Mouse (Mus musculus) forebrain, embryonic 16.5 days (tissue): ENCODE data around the gene Tmem236. TPM values are rescaled to one million over a fixed set of nuclear protein-coding genes. Genes with fewer than 3 reads are reported as not detected.
"Not testable (repeated sequence)": the region's sequence is repeated elsewhere in the genome, so short reads cannot be mapped to it uniquely, and the experiment has no call there.

Source experiments
- ATAC-seq: fragments of 200-750 bp; cut with Nextera tagmentation; 2 replicates; pipeline ENCODE4 v1.8.0; 2017; ENCODE audit warnings: mild to moderate bottlenecking, moderate library complexity
- H3K27ac ChIP-seq: fragments of 300-500 bp; sonication (generic); 2 replicates; pipeline ENCODE4 v1.5.1; 2014; ENCODE audit warnings: low read length, control low read depth
- H3K27me3 ChIP-seq: fragments of 300-500 bp; sonication (generic); replicated peaks from 2 replicates; pipeline ENCODE4 v1.6.1; 2014; ENCODE audit warnings: low read length; ENCODE audit not compliant: control insufficient read depth, insufficient read depth
- H3K36me3 ChIP-seq: fragments of 300-500 bp; sonication (generic); 2 replicates; pipeline ENCODE4 v1.6.1; 2014; ENCODE audit not compliant: control insufficient read depth, insufficient read depth
- H3K4me1 ChIP-seq: fragments of 300-500 bp; sonication (generic); replicated peaks from 2 replicates; pipeline ENCODE4 v1.6.1; 2014; ENCODE audit warnings: low read length; ENCODE audit not compliant: control insufficient read depth, insufficient read depth
- H3K4me2 ChIP-seq: fragments of 300-500 bp; sonication (generic); 2 replicates; pipeline ENCODE4 v1.6.1; 2014; ENCODE audit warnings: mild to moderate bottlenecking, low read length, control low read depth
- H3K4me3 ChIP-seq: fragments of 300-500 bp; sonication (generic); replicated peaks from 2 replicates; pipeline ENCODE4 v1.5.1; 2014; ENCODE audit warnings: mild to moderate bottlenecking, low read length, control low read depth
- H3K9ac ChIP-seq: fragments of 300-500 bp; sonication (generic); replicated peaks from 2 replicates; pipeline ENCODE4 v1.6.1; 2014; ENCODE audit warnings: low read depth, low read length, control low read depth
- H3K9me3 ChIP-seq: fragments of 300-500 bp; sonication (generic); 2 replicates; pipeline ENCODE4 v1.6.1; 2016; ENCODE audit warnings: low read length; ENCODE audit not compliant: control insufficient read depth
- WGBS: fragments of 180-500 bp; shearing (Covaris S2); extraction: QIAGEN DNeasy Blood & Tissue Kit; methylation state at CpG from one replicate; pipeline ENCODE4 v1.1.7; 2014; 5-methylcytosine and 5-hydroxymethylcytosine counted together
- polyA plus RNA-seq: library from polyadenylated mRNA; unstranded; fragments of >200 nt; fragmentation: Nextera tagmentation; extraction: Ambion mirVana; gene quantifications from 2 replicates; pipeline ENCODE4 v1.2.1, GENCODE M21; 2015

Tmem236 gene
- polyA plus RNA-seq, 1 experiment from 2014 or later: 0.09 TPM

DNA sequence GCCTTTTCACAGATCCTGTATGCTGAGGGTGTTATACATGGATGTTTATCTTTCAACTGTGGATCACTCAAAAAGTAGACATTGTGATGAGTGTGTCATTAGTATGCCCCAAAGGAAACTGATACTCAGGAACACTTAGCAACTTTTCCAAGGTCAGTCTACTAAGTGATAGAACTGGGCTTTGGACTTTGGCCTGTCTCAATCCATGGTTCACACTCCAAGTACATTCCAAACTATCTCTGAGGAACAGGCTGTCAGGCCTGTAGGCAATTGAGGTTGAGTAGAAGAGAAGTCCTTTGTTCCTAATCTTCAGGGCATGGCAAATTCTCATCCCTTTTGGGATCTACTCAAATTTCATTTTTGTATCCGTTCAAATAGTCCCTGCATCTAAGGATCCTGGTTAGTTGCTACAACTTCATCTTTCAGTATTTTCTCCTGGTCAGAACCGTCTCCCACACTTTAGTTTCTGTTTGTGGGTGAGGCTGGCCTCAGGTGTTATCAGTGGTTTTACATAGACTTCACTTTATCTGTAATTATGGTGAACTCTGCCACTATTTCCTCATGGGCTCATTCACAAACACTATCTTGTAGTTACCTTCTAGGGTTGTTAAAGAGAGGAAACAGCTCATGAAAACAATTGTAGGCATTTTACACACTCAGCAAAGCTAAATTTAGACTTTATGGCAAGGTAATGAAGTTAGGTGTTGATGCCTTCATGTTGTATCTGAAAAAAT is 2.3 kb downstream of the Tmem236 start:
- Histone ChIP-seq H3K9ac (no peak overlapping the region), H3K36me3 (no peaks in the 10 kb centered on the region), H3K27me3 (no peaks in the 10 kb centered on the region), H3K4me1 (no peaks in the 10 kb centered on the region), H3K4me3 (no peak overlapping the region), H3K27ac (no peak overlapping the region), H3K4me2 (no peak overlapping the region), H3K9me3 (no peaks in the 10 kb centered on the region)
- WGBS: 86% methylated on average over 2 of the region's 2 CpGs
- no peak for ATAC-seq

DNA sequence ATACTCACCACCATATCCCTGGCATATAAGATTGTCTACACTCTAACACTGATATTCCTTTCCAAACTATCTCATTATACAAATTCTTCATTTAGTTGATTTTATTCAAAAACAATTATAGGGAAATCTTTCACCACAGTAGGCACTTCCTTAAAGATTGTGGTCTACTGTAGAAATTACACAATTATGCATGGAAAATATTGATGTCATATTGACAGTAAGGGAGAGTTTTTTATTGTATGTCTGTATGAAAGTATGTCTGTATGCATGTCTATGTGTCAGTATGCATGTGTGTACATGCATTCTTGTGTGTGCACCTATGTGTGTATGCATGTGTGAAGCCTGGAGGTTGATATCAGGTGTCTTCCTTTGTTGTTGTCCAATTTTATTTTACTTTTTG is 10.1 kb downstream of the Tmem236 start:
- no peak overlapping the region for H3K4me3 ChIP-seq
- no peaks in the 10 kb centered on the region for H3K36me3 ChIP-seq
- H3K4me2 ChIP-seq: no peak overlapping the region
- no peak for ATAC-seq
- no peak overlapping the region for H3K9ac ChIP-seq
- H3K4me1 ChIP-seq: no peaks in the 10 kb centered on the region
- H3K27ac ChIP-seq: no peak overlapping the region
- H3K9me3 ChIP-seq: no peaks in the 10 kb centered on the region
- H3K27me3 ChIP-seq: no peaks in the 10 kb centered on the region

DNA sequence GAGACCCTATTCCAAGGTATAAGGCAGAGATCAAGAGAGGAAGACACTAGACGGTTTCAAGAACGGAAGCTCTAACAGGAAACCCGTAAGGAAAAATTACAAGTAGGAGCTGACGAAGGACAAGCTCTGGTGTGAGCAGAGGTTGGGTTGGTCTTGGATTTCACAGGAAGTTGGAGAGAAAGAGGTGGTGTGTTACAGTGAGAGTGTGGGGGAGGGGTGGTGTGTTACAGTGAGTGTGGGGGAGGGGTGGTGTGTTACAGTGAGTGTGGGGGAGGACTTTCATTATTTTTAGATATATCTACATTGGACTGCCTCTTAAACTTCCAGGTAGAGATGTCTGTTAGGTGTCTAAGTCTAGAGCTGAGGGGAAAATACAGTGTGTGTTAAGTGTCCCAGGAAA is 16.4 kb downstream of the Tmem236 start:
- no peak for ATAC-seq
- Histone ChIP-seq H3K9me3 (no peaks in the 10 kb centered on the region), H3K4me3 (no peak overlapping the region), H3K27me3 (no peaks in the 10 kb centered on the region), H3K36me3 (no peaks in the 10 kb centered on the region), H3K4me1 (no peaks in the 10 kb centered on the region), H3K4me2 (no peak overlapping the region), H3K9ac (no peak overlapping the region), H3K27ac (no peak overlapping the region)
- 87% methylated on average over 4 of the region's 4 CpGs for WGBS

DNA sequence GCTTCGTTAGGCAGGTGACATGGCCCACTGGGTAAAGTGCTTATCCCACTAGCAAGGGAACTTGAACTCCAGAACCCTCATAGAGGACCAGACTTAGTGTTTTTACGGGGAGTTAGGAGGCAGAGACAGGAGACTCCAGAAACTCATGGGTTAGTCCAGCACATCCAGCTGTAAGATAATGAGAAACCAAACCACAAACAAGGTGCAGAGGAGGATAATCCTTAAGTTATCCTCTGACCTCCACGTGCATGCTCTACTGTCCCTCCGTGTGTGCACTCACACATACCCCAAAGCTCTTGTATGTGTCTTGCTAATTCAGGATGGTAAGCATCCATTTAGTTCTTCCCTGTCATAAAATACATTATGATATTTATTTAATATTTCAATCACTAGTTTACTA is 17.3 kb downstream of the Tmem236 start:
- Histone ChIP-seq H3K4me1 (no peaks in the 10 kb centered on the region), H3K4me2 (no peak overlapping the region), H3K9me3 (no peaks in the 10 kb centered on the region), H3K9ac (no peak overlapping the region), H3K4me3 (no peak overlapping the region), H3K27ac (no peak overlapping the region), H3K27me3 (no peaks in the 10 kb centered on the region), H3K36me3 (no peaks in the 10 kb centered on the region)
- 87% methylated on average over 4 of the region's 4 CpGs for WGBS
- no peak for ATAC-seq

DNA sequence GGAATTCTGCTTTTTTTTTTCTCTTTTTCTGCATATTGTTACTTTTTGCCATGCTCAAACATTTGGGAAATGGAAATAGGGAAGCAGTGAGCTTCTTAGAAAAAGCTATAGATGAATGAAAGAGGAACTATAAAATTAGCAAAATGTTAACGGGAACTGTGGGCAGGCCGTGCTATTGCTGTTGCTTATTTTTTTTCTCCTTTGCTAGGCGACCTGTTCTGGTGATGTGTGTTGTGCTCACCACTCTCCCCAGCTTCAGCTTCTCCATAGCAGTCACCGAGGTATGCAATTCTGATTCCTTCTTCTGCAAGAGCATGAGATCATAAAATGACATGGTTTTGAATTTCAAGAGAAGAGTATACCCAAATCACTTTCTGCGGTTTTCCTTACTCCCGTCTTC is 17.7 kb downstream of the Tmem236 start:
- Histone ChIP-seq H3K27me3 (no peaks in the 10 kb centered on the region), H3K9me3 (no peaks in the 10 kb centered on the region), H3K36me3 (no peaks in the 10 kb centered on the region), H3K9ac (no peak overlapping the region), H3K27ac (no peak overlapping the region), H3K4me2 (no peak overlapping the region), H3K4me3 (no peak overlapping the region), H3K4me1 (no peaks in the 10 kb centered on the region)
- WGBS: 88% methylated on average over 6 of the region's 6 CpGs
- no peak for ATAC-seq

DNA sequence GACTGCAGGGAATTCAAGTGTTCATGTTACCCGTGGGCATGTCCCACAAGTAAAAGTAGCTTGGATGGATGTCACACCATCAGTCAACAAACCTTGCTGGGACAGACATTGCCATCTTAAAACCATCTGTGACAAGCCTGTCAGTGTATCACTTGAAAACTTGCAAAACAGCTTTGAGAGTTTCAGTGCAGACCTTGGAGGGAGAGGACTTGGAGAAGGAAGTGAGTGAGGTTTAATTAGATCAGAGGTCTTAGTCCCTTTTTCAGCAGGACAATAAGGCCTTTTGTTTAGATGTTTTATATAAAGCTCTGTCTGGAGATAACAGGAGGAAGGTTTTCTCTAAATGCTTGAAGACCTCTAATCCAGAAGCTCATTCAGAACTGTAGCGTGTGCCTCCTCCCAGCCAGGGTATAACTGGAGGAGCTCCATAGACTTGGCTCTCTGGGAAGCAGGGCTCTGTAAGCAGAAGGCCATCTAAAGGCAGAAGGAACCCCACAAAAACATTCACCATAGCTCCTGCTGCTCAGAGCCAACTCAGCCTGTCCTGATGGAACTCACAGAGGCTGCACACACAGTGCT is 24.1 kb downstream of the Tmem236 start:
- H3K4me3 ChIP-seq, H3K9ac ChIP-seq, H3K27me3 ChIP-seq, H3K36me3 ChIP-seq, ATAC-seq, H3K4me1 ChIP-seq, H3K4me2 ChIP-seq, H3K27ac ChIP-seq, H3K9me3 ChIP-seq: not testable (repeated sequence)
- no CpG with 5 or more reads among the region's 2 CpGs for WGBS

DNA sequence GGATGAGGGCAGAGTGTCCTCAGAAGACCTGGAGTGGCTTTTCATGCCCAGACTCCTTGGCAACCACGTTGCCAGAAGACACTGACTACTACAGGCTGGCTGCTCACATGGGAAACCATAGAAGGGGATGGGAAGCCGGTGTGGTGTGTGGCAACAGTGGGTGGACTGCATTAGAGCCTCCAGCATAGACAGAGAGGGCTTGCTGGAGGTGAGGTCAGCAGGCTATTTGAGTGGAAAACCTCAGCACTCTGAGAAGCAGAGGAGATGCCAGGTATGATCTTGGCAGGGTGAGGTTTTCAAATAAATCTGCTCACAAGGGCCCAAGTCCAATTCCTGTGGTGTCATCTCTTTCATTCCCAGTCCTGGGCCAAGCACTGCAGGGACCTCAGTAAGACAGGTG is 25.3 kb downstream of the Tmem236 start:
- Histone ChIP-seq H3K4me3 (no peak overlapping the region), H3K27me3 (no peaks in the 10 kb centered on the region), H3K27ac (no peak overlapping the region), H3K9ac (no peak overlapping the region), H3K36me3 (no peaks in the 10 kb centered on the region), H3K4me1 (no peaks in the 10 kb centered on the region), H3K4me2 (no peak overlapping the region), H3K9me3 (no peaks in the 10 kb centered on the region)
- ATAC-seq: no peak
- WGBS: 53% methylated on average over 2 of the region's 2 CpGs

DNA sequence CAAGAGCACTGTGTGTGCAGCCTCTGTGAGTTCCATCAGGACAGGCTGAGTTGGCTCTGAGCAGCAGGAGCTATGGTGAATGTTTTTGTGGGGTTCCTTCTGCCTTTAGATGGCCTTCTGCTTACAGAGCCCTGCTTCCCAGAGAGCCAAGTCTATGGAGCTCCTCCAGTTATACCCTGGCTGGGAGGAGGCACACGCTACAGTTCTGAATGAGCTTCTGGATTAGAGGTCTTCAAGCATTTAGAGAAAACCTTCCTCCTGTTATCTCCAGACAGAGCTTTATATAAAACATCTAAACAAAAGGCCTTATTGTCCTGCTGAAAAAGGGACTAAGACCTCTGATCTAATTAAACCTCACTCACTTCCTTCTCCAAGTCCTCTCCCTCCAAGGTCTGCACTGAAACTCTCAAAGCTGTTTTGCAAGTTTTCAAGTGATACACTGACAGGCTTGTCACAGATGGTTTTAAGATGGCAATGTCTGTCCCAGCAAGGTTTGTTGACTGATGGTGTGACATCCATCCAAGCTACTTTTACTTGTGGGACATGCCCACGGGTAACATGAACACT is 26.6 kb downstream of the Tmem236 start:
- H3K27me3 ChIP-seq, H3K9ac ChIP-seq, H3K4me1 ChIP-seq, H3K36me3 ChIP-seq, H3K27ac ChIP-seq, H3K4me2 ChIP-seq, H3K9me3 ChIP-seq, ATAC-seq, H3K4me3 ChIP-seq: not testable (repeated sequence)
- no CpG with 5 or more reads among the region's 2 CpGs for WGBS

DNA sequence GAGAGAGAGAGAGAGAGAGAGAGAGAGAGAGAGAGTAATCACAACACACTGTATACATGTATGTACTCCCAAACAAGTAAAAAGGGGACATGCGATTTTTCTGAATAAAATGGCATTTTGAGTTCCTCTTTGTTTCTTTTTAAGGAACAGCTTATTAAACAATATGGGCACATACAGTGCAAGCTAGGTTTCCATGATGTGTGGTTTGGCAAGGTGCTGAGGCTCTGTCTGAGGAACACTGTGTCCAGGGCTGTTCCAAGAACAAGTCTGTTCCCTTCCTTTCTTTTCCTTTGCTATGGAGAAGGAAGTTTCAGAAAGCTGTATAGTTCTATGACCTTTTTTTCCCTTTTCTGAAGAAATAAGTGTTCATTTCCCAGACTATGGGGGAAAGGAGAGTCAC is 30.0 kb downstream of the Tmem236 start:
- Histone ChIP-seq H3K9me3 (no peaks in the 10 kb centered on the region), H3K4me2 (no peak overlapping the region), H3K27ac (no peak overlapping the region), H3K9ac (no peak overlapping the region), H3K4me1 (no peaks in the 10 kb centered on the region), H3K4me3 (no peak overlapping the region), H3K36me3 (no peaks in the 10 kb centered on the region), H3K27me3 (no peaks in the 10 kb centered on the region)
- WGBS: 83% methylated on average over 1 of the region's 1 CpGs
- ATAC-seq: no peak
